Comparison of ENCODE assay signal across 8 mouse cellular contexts in the genomic region with DNA sequence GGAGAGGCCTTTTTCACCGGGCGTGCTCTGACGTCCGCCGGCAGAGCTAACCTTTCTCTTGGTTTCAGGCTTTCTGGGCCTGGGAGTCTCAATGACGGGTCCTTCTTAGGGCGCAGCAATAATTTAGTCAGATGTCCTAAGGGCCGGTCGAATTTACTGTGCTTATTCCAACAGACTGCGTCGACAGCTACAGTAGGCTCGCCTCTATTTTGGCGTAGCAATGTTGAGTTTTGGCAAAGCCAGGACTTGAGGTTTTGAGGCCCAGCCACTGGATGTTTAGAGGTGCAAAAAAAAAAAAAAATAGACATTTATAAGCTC. TPM values are rescaled to one million over a fixed set of nuclear protein-coding genes. Genes with fewer than 3 reads are reported as not detected.
DNase-seq lines count a peak whose midpoint lies in the region; ATAC-seq and TF ChIP-seq lines count a peak whose summit lies in the region.

No protein-coding gene starts in this region.

- peak overlapping the region; percentile 94 for H3K27ac ChIP-seq in lung, embryonic 14.5 days (ENCODE audit: low read depth)
- peak overlapping the region; percentile 92 for H3K27ac ChIP-seq in hindbrain, embryonic 15.5 days (replicated peaks)
- peak overlapping the region; percentile 87 for H3K27ac ChIP-seq in neural tube, embryonic 12.5 days

- H3K27me3 ChIP-seq in lung, embryonic 14.5 days (ENCODE audit: insufficient read depth, low read length), result no peaks in the 10 kb centered on the region
- no peaks in the 10 kb centered on the region for H3K27me3 ChIP-seq in hindbrain, embryonic 15.5 days
- H3K27me3 ChIP-seq in neural tube, embryonic 12.5 days (replicated peaks), result no peaks in the 10 kb centered on the region

- ATAC-seq in lung, embryonic 14.5 days (ENCODE audit: insufficient read depth), result no peak
- ATAC-seq in hindbrain, embryonic 15.5 days (ENCODE audit: low FRiP score, low read depth), result no peak
- ATAC-seq in neural tube, embryonic 12.5 days (ENCODE audit: low FRiP score, low read depth), result no peak

- peaks cover 7% of the 10 kb centered on the region; the same call in 1 of the 2 replicates for H3K4me1 ChIP-seq in lung, embryonic 14.5 days (ENCODE audit: insufficient read depth)
- peaks cover 26% of the 10 kb centered on the region for H3K4me1 ChIP-seq in hindbrain, embryonic 15.5 days (replicated peaks)
- H3K4me1 ChIP-seq in neural tube, embryonic 12.5 days, result peaks cover 16% of the 10 kb centered on the region

- TF ChIP-seq CTCF in lung, embryonic 14.5 days (IDR thresholded peaks at IDR 0.05; ENCODE audit: low read depth), result no peak

- WGBS in lung, embryonic 14.5 days, result under 1% methylated on average over 13 of the region's 13 CpGs
- WGBS in hindbrain, embryonic 15.5 days, result under 1% methylated on average over 13 of the region's 13 CpGs
- WGBS in neural tube, embryonic 12.5 days, result under 1% methylated on average over 13 of the region's 13 CpGs

- H3K9me3 ChIP-seq in lung, embryonic 14.5 days (ENCODE audit: low read depth, low read length), result no peaks in the 10 kb centered on the region
- H3K9me3 ChIP-seq in hindbrain, embryonic 15.5 days, result no peaks in the 10 kb centered on the region
- H3K9me3 ChIP-seq in neural tube, embryonic 12.5 days, result no peaks in the 10 kb centered on the region

- H3K4me2 ChIP-seq in lung, embryonic 14.5 days, result peak overlapping the region; percentile 70
- H3K4me2 ChIP-seq in hindbrain, embryonic 15.5 days, result peak overlapping the region; percentile 59
- H3K4me2 ChIP-seq in neural tube, embryonic 12.5 days (replicated peaks), result peak overlapping the region; percentile 57

- peak overlapping the region; percentile 95 for H3K4me3 ChIP-seq in lung, embryonic 14.5 days (ENCODE audit: low read depth, low read length)
- H3K4me3 ChIP-seq in hindbrain, embryonic 15.5 days, result peak overlapping the region; percentile 96
- peak overlapping the region; percentile 96 for H3K4me3 ChIP-seq in neural tube, embryonic 12.5 days

- H3K9ac ChIP-seq in lung, embryonic 14.5 days, result peak overlapping the region; percentile 95
- peak overlapping the region; percentile 85 for H3K9ac ChIP-seq in hindbrain, embryonic 15.5 days
- H3K9ac ChIP-seq in neural tube, embryonic 12.5 days, result peak overlapping the region; percentile 91

- no peaks in the 10 kb centered on the region for H3K36me3 ChIP-seq in lung, embryonic 14.5 days (ENCODE audit: insufficient read depth)
- no peaks in the 10 kb centered on the region for H3K36me3 ChIP-seq in hindbrain, embryonic 15.5 days
- no peaks in the 10 kb centered on the region for H3K36me3 ChIP-seq in neural tube, embryonic 12.5 days

- DNase-seq in lung, embryonic 14.5 days, result no peak
- DNase-seq in lung, postnatal 10 days, result no peak
- DNase-seq in c-Kit-negative CD71-positive TER-119-positive erythroid progenitor cells, embryonic 14.5 days (ENCODE audit: low read depth, low spot score), result peak; percentile 46
- DNase-seq in layer of hippocampus, adult 8-10 months (ENCODE audit: low spot score in 2 of 2), result no peak
- DNase-seq in gastrocnemius, postnatal 4 days (ENCODE audit: low spot score in 2 of 2), result no peak
- no peak for DNase-seq in frontal cortex, postnatal 14 days (ENCODE audit: low spot score in 2 of 2)

RNA-seq across cellular contexts. Expression of a gene that starts 0.6 kb away (rescaled TPM):
- polyA plus RNA-seq in lung, embryonic 14.5 days (2014; fragmentation: Nextera tagmentation; extraction: Ambion mirVana), result 47.6 and 53.0 TPM in 2 replicates
- 51.2 and 52.9 TPM in 2 replicates for polyA plus RNA-seq in hindbrain, embryonic 15.5 days (2015; fragmentation: Nextera tagmentation; extraction: Ambion mirVana)
- polyA plus RNA-seq in neural tube, embryonic 12.5 days (2016; fragmentation: Nextera tagmentation; extraction: Ambion mirVana), result 48.8 and 49.9 TPM in 2 replicates
- 10 to 100 TPM; 54.6 to 69.3 (median 62.3) TPM for total RNA-seq in layer of hippocampus, adult 8-10 months (2022)
- total RNA-seq in gastrocnemius, postnatal 4 days (2021), result 10 to 100 TPM; 25.8 to 30.0 TPM

RNA-seq across cellular contexts. Expression of a gene that starts 51.6 kb away (rescaled TPM):
- polyA plus RNA-seq in lung, embryonic 14.5 days (2014; fragmentation: Nextera tagmentation; extraction: Ambion mirVana), result 68.2 and 69.7 TPM in 2 replicates
- polyA plus RNA-seq in hindbrain, embryonic 15.5 days (2015; fragmentation: Nextera tagmentation; extraction: Ambion mirVana), result 13.8 and 14.3 TPM in 2 replicates
- polyA plus RNA-seq in neural tube, embryonic 12.5 days (2016; fragmentation: Nextera tagmentation; extraction: Ambion mirVana), result 35.6 and 37.3 TPM in 2 replicates
- total RNA-seq in layer of hippocampus, adult 8-10 months (2022), result 1 to 10 TPM; 6.7 to 9.6 (median 7.6) TPM
- 10 to 100 TPM; 49.4 to 58.0 TPM for total RNA-seq in gastrocnemius, postnatal 4 days (2021)
